ENCODE assay signal across 24 mouse cellular contexts in genomic region chr9:18721011-18721410, GRCm38 (mm10). TPM values are rescaled to one million over a fixed set of nuclear protein-coding genes. Genes with fewer than 3 reads are reported as not detected.
DNase-seq lines count a peak whose midpoint lies in the region; ATAC-seq and TF ChIP-seq lines count a peak whose summit lies in the region.
"Had no signal": no experiment of that assay in that cellular context is flagged by ENCODE, and none has a peak within 500 bp of the region (broad histone marks: within the 10 kb centered on the region; RNA-seq: fewer than 3 reads in every experiment).

No protein-coding gene starts in this region.

- 14% methylated on average over 2 of the region's 2 CpGs for WGBS in kidney, embryonic 16.5 days
- 7% methylated on average over 2 of the region's 2 CpGs for WGBS in limb, embryonic 12.5 days
- 51% methylated on average over 2 of the region's 2 CpGs for WGBS in cerebellum, adult 2 months

- no peak for ATAC-seq in kidney, embryonic 16.5 days (ENCODE audit: low FRiP score, low TSS enrichment)
- peak; percentile 88 for ATAC-seq in limb, embryonic 12.5 days (ENCODE audit: insufficient number of reproducible peaks, insufficient read depth, low FRiP score, low TSS enrichment, low read depth)
- ATAC-seq: lung, postnatal 0 days had no signal

- no peak for TF ChIP-seq CTCF in cerebellum, adult 2 months (IDR thresholded peaks at IDR 0.05; ENCODE audit: borderline replicate concordance, insufficient read depth, low read depth, low read length)

- H3K9me3 ChIP-seq in kidney, embryonic 16.5 days (ENCODE audit: low read length), result no peaks in the 10 kb centered on the region
- no peaks in the 10 kb centered on the region for H3K9me3 ChIP-seq in ES-E14 (ENCODE audit: control insufficient read depth, insufficient read depth, low read depth, low read length)
- H3K9me3 ChIP-seq in limb, embryonic 12.5 days, result no peaks in the 10 kb centered on the region
- H3K9me3 ChIP-seq: embryonic facial prominence, embryonic 13.5 days; forebrain, embryonic 12.5 days; hindbrain, embryonic 15.5 days; stomach, embryonic 15.5 days had no signal

- H3K9ac ChIP-seq in kidney, embryonic 16.5 days (replicated peaks; ENCODE audit: low read length), result no peak overlapping the region
- peak overlapping the region; percentile 35; the same call in 1 of the 2 replicates for H3K9ac ChIP-seq in ES-E14 (ENCODE audit: insufficient read depth, low read depth, low read length, poor library complexity, severe bottlenecking)
- no peak overlapping the region for H3K9ac ChIP-seq in limb, embryonic 12.5 days (replicated peaks)
- H3K9ac ChIP-seq: embryonic facial prominence, embryonic 13.5 days; forebrain, embryonic 12.5 days; hindbrain, embryonic 15.5 days; liver, embryonic 14.5 days; stomach, embryonic 15.5 days had no signal

- H3K4me1 ChIP-seq in kidney, embryonic 16.5 days (ENCODE audit: insufficient read depth, low read length), result 0 out of 2 replicates have a peak, but pooled peaks cover 3% of the 10 kb centered on the region
- peaks cover 11 to 12% of the 10 kb centered on the region in 2 experiments for H3K4me1 ChIP-seq in ES-E14 (ENCODE audit: control insufficient read depth in 2 of 2, insufficient read depth in 2 of 2, low read length in 2 of 2, poor library complexity in 1 of 2)
- peaks cover 14% of the 10 kb centered on the region for H3K4me1 ChIP-seq in limb, embryonic 12.5 days (replicated peaks)
- H3K4me1 ChIP-seq in cerebellum, adult 2 months (ENCODE audit: control insufficient read depth, insufficient read depth, low read length), result no peaks in the 10 kb centered on the region
- H3K4me1 ChIP-seq: stomach, embryonic 15.5 days had no signal

- no peaks in the 10 kb centered on the region for H3K27me3 ChIP-seq in kidney, embryonic 16.5 days (ENCODE audit: insufficient read depth, low read length)
- H3K27me3 ChIP-seq in limb, embryonic 12.5 days, result no peaks in the 10 kb centered on the region
- H3K27me3 ChIP-seq in cerebellum, adult 2 months (ENCODE audit: control insufficient read depth, insufficient read depth, low read length), result no peaks in the 10 kb centered on the region
- H3K27me3 ChIP-seq: embryonic facial prominence, embryonic 13.5 days; forebrain, embryonic 12.5 days; hindbrain, embryonic 15.5 days; stomach, embryonic 15.5 days had no signal

- intact Hi-C loops in gastrocnemius, postnatal 36 days (cut with DNase I), result no loop called here

- in situ Hi-C loops in ES-E14 (cut with MboI; ENCODE audit: low sequenced_read_pairs in 2 of 2, unreplicated experiment in 2 of 2), result no loop called here

- H3K4me2 ChIP-seq in kidney, embryonic 16.5 days (replicated peaks; ENCODE audit: low read depth, low read length), result no peak overlapping the region
- no peak overlapping the region for H3K4me2 ChIP-seq in limb, embryonic 12.5 days
- H3K4me2 ChIP-seq: embryonic facial prominence, embryonic 13.5 days; forebrain, embryonic 12.5 days; hindbrain, embryonic 15.5 days; stomach, embryonic 15.5 days had no signal

- no peak for DNase-seq in kidney, postnatal 10 days
- DNase-seq in ES-E14 (ENCODE audit: low read depth, low spot score), result no peak
- DNase-seq in embryo, embryonic 9.5 days (ENCODE audit: extremely low spot score), result peak; percentile 20
- no peak for DNase-seq in ovary, postnatal 10 days (ENCODE audit: low spot score)
- no peak for DNase-seq in gastrocnemius, postnatal 36 days
- no peak for DNase-seq in cerebellum, adult 2 months
- DNase-seq: adrenal gland, postnatal 14 days; cerebellum, adult 9-10 months; heart, postnatal 14 days; kidney, postnatal 36 days; thymus, postnatal 25 days had no signal

- 0 out of 2 replicates have a peak overlapping the region, but pooled peaks have one; percentile 37 for H3K27ac ChIP-seq in kidney, embryonic 16.5 days (ENCODE audit: low read length)
- peak overlapping the region; percentile 87 for H3K27ac ChIP-seq in ES-E14 (ENCODE audit: insufficient read depth, low read depth, low read length, poor library complexity, severe bottlenecking)
- H3K27ac ChIP-seq in limb, embryonic 12.5 days, result peak overlapping the region; percentile 80
- no peak overlapping the region for H3K27ac ChIP-seq in cerebellum, adult 2 months (ENCODE audit: insufficient read depth, low read length)
- H3K27ac ChIP-seq: hindbrain, embryonic 15.5 days; liver, embryonic 14.5 days had no signal

- H3K4me3 ChIP-seq in kidney, embryonic 16.5 days (ENCODE audit: low read length), result no peak overlapping the region
- no peak overlapping the region for H3K4me3 ChIP-seq in ES-E14 (ENCODE audit: insufficient read depth in 1 of 2, low read depth in 1 of 2, low read length in 2 of 2, poor library complexity in 1 of 2, severe bottlenecking in 1 of 2)
- no peak overlapping the region for H3K4me3 ChIP-seq in limb, embryonic 12.5 days (replicated peaks)
- H3K4me3 ChIP-seq in cerebellum, adult 2 months (replicated peaks; ENCODE audit: insufficient read depth, low read depth, low read length), result no peak overlapping the region
- H3K4me3 ChIP-seq: embryonic facial prominence, embryonic 13.5 days; forebrain, embryonic 12.5 days; hindbrain, embryonic 15.5 days; stomach, embryonic 15.5 days had no signal

- no peaks in the 10 kb centered on the region for H3K36me3 ChIP-seq in kidney, embryonic 16.5 days (ENCODE audit: insufficient read depth, low read length)
- no peaks in the 10 kb centered on the region for H3K36me3 ChIP-seq in ES-E14 (ENCODE audit: control insufficient read depth, insufficient read depth, low read length, poor library complexity, severe bottlenecking)
- H3K36me3 ChIP-seq in limb, embryonic 12.5 days, result no peaks in the 10 kb centered on the region
- H3K36me3 ChIP-seq: embryonic facial prominence, embryonic 13.5 days; forebrain, embryonic 12.5 days; hindbrain, embryonic 15.5 days; stomach, embryonic 15.5 days had no signal

- TF ChIP-seq POLR2A in cerebellum, adult 2 months (IDR thresholded peaks at IDR 0.05; ENCODE audit: borderline replicate concordance, insufficient read depth, low read length), result no peak

TF ChIP-seq in ES-E14, 5 proteins besides CTCF, POLR2A, EP300 and RAD21:
- no peak for TF ChIP-seq ZC3H11A (IDR thresholded peaks at IDR 0.05; ENCODE audit: borderline replicate concordance, low read depth, low read length)
- no peak for TF ChIP-seq CHD2 (IDR thresholded peaks at IDR 0.05; ENCODE audit: low read depth, low read length)
- TF ChIP-seq MAFK (IDR thresholded peaks at IDR 0.05; ENCODE audit: insufficient read depth, low read depth, low read length), result no peak
- TF ChIP-seq ZNF384 (IDR thresholded peaks at IDR 0.05; ENCODE audit: low read depth, low read length), result no peak

RNA-seq across cellular contexts. Expression of gene Olfr24, which starts 42.8 kb away (rescaled TPM):
- polyA plus RNA-seq in kidney, embryonic 16.5 days (2015; fragmentation: Nextera tagmentation; extraction: Ambion mirVana), result not detected in 2 replicates
- total RNA-seq in ES-E14 (2012; rRNA removed), result 0.13 and 0.48 TPM in 2 replicates
- not detected in 2 replicates for polyA plus RNA-seq in limb, embryonic 12.5 days (2016; fragmentation: Nextera tagmentation; extraction: Ambion mirVana)
- not detected for total RNA-seq in gastrocnemius, postnatal 36 days (2021)
- not detected in 2 replicates for polyA plus RNA-seq in cerebellum, adult 2 months (2012; rRNA removed)
- total RNA-seq: adrenal gland, postnatal 14 days; gastrocnemius, adult 8-10 months; heart, postnatal 14 days; layer of hippocampus, postnatal 14 days; left cerebral cortex, postnatal 36 days; megakaryocyte-erythroid progenitor cell, adult 5-6 weeks had no signal
- polyA plus RNA-seq: embryonic facial prominence, embryonic 13.5 days; forebrain, embryonic 12.5 days; hindbrain, embryonic 15.5 days; liver, embryonic 14.5 days; lung, postnatal 0 days; neural tube, embryonic 11.5 days; stomach, embryonic 15.5 days had no signal

RNA-seq across cellular contexts. Expression of gene Muc16, which starts 46.7 kb away (rescaled TPM):
- 0.13 and 0.39 TPM in 2 replicates for polyA plus RNA-seq in kidney, embryonic 16.5 days (2015; fragmentation: Nextera tagmentation; extraction: Ambion mirVana)
- total RNA-seq in ES-E14 (2012; rRNA removed), result under 0.01 TPM in 2 replicates
- polyA plus RNA-seq in limb, embryonic 12.5 days (2016; fragmentation: Nextera tagmentation; extraction: Ambion mirVana), result not detected in 2 replicates
- total RNA-seq in gastrocnemius, postnatal 36 days (2021), result under 1 TPM in 1 of 2 experiments, not detected in 1; 0.13 TPM
- not detected in 2 replicates for polyA plus RNA-seq in cerebellum, adult 2 months (2012; rRNA removed)
- total RNA-seq: layer of hippocampus, postnatal 14 days; left cerebral cortex, postnatal 36 days; megakaryocyte-erythroid progenitor cell, adult 5-6 weeks had no signal
- polyA plus RNA-seq: embryonic facial prominence, embryonic 13.5 days; forebrain, embryonic 12.5 days; hindbrain, embryonic 15.5 days; neural tube, embryonic 11.5 days had no signal
